Mouse (Mus musculus): ENCODE measurements around the gene Cx3cr1. TPM values are rescaled to one million over a fixed set of nuclear protein-coding genes. Genes with fewer than 3 reads are reported as not detected.

Cx3cr1 gene
- total RNA-seq, 2 experiments from 2014 or later = 26.6 to 28.4 TPM

GRCm38 (mm10) chr9:120001945-120002725, 67.5 kb downstream of the Cx3cr1 start:
- DNase-seq (ENCODE audit: low spot score in 2 of 2) = peak; percentile 70 to 77

GRCm38 (mm10) chr9:120000761-120001160, 68.9 kb downstream of the Cx3cr1 start:
- no peak for DNase-seq (ENCODE audit: low spot score in 2 of 2)

GRCm38 (mm10) chr9:119999636-120000035, 70.0 kb downstream of the Cx3cr1 start:
- no peak for DNase-seq (ENCODE audit: low spot score in 2 of 2)

GRCm38 (mm10) chr9:119998776-119999175, 70.9 kb downstream of the Cx3cr1 start:
- DNase-seq (ENCODE audit: low spot score in 2 of 2) = no peak

GRCm38 (mm10) chr9:119996080-119996479, 73.6 kb downstream of the Cx3cr1 start:
- no peak for DNase-seq (ENCODE audit: low spot score in 2 of 2)

GRCm38 (mm10) chr9:119994207-119994606, 75.5 kb downstream of the Cx3cr1 start:
- DNase-seq (ENCODE audit: low spot score in 2 of 2) = no peak

- no peak for DNase-seq (ENCODE audit: low spot score in 2 of 2)
Observed at GRCm38 (mm10) chr9:119993092-119993844, 76.4 kb downstream of the Cx3cr1 start.

GRCm38 (mm10) chr9:119991310-119991709, 78.4 kb downstream of the Cx3cr1 start:
- no peak for DNase-seq (ENCODE audit: low spot score in 2 of 2)

- DNase-seq (ENCODE audit: low spot score in 2 of 2) = no peak
Observed at GRCm38 (mm10) chr9:119988304-119988703, 81.4 kb downstream of the Cx3cr1 start.

- no peak for DNase-seq (ENCODE audit: low spot score in 2 of 2)
Observed at GRCm38 (mm10) chr9:119985881-119986574, 83.7 kb downstream of the Cx3cr1 start.

GRCm38 (mm10) chr9:119984536-119985011, 85.1 kb downstream of the Cx3cr1 start, which contains the start of gene Csrnp1:
TSS of gene Csrnp1 (minus strand) at chr9:119984658.
- no peak for DNase-seq (ENCODE audit: low spot score in 2 of 2)

GRCm38 (mm10) chr9:119983585-119984535, 85.8 kb downstream of the Cx3cr1 start:
- peak; percentile 87 to 93 for DNase-seq (ENCODE audit: low spot score in 2 of 2)

GRCm38 (mm10) chr9:119982956-119983551, 86.6 kb downstream of the Cx3cr1 start:
- DNase-seq (ENCODE audit: low spot score in 2 of 2) = no peak

GRCm38 (mm10) chr9:119982241-119982811, 87.4 kb downstream of the Cx3cr1 start:
- no peak for DNase-seq (ENCODE audit: low spot score in 2 of 2)

GRCm38 (mm10) chr9:119981183-119982179, 88.2 kb downstream of the Cx3cr1 start:
- DNase-seq (ENCODE audit: low spot score in 2 of 2) = peak in 1 of 2 experiments; percentile 67

- DNase-seq (ENCODE audit: low spot score in 2 of 2) = no peak
Observed at GRCm38 (mm10) chr9:119980770-119981182, 88.9 kb downstream of the Cx3cr1 start.

GRCm38 (mm10) chr9:119979749-119980148, 89.9 kb downstream of the Cx3cr1 start:
- DNase-seq (ENCODE audit: low spot score in 2 of 2) = no peak

- DNase-seq (ENCODE audit: low spot score in 2 of 2) = peak; percentile 65 to 80
Observed at GRCm38 (mm10) chr9:119978811-119979441, 90.8 kb downstream of the Cx3cr1 start.

All from left cerebral cortex, adult 18-20 months (tissue).